Mouse (Mus musculus) stomach, postnatal 0 days (tissue): ENCODE data around the gene Pfn5. TPM values are rescaled to one million over a fixed set of nuclear protein-coding genes. Genes with fewer than 3 reads are reported as not detected.
"Not testable (repeated sequence)": the region's sequence is repeated elsewhere in the genome, so short reads cannot be mapped to it uniquely, and the experiment has no call there.

Experiments
- ATAC-seq: fragments of 200-750 bp; cut with Nextera tagmentation; 2 replicates; pipeline ENCODE4 v1.8.0; 2017; ENCODE audit not compliant: low FRiP score, low TSS enrichment
- DNase-seq: peaks from one replicate; pipeline ENCODE4 v3.0.0-alpha.2; 2016; ENCODE audit warnings: low spot score
- H3K27ac ChIP-seq: fragments of 300-500 bp; sonication (generic); replicated peaks from 2 replicates; pipeline ENCODE4 v1.5.1; 2014; ENCODE audit warnings: mild to moderate bottlenecking, control low read depth
- H3K27me3 ChIP-seq: fragments of 300-500 bp; sonication (generic); 2 replicates; pipeline ENCODE4 v1.6.1; 2014; ENCODE audit warnings: low read length; ENCODE audit not compliant: control insufficient read depth, insufficient read depth
- H3K36me3 ChIP-seq: fragments of 300-500 bp; sonication (generic); 2 replicates; pipeline ENCODE4 v1.6.1; 2014; ENCODE audit warnings: low read length, mixed read lengths; ENCODE audit not compliant: control insufficient read depth, insufficient read depth
- H3K4me1 ChIP-seq: fragments of 300-500 bp; sonication (generic); replicated peaks from 2 replicates; pipeline ENCODE4 v1.6.1; 2014; ENCODE audit warnings: antibody characterized with exemption; ENCODE audit not compliant: control insufficient read depth, insufficient read depth
- H3K4me2 ChIP-seq: fragments of 300-500 bp; sonication (generic); replicated peaks from 2 replicates; pipeline ENCODE4 v1.6.1; 2014; ENCODE audit warnings: low read depth, mild to moderate bottlenecking, control low read depth, moderate library complexity
- H3K4me3 ChIP-seq: fragments of 300-500 bp; sonication (generic); 2 replicates; pipeline ENCODE4 v1.5.1; 2014; ENCODE audit warnings: low read depth, low read length, control low read depth
- H3K9ac ChIP-seq: fragments of 300-500 bp; sonication (generic); 2 replicates; pipeline ENCODE4 v1.6.1; 2014; ENCODE audit warnings: mild to moderate bottlenecking, low read length, control low read depth, mixed read lengths
- H3K9me3 ChIP-seq: fragments of 300-500 bp; sonication (generic); 2 replicates; pipeline ENCODE4 v1.6.1; 2016; ENCODE audit warnings: low read length; ENCODE audit not compliant: control insufficient read depth
- CTCF ChIP-seq: IDR thresholded peaks from 2 replicates; pipeline ENCODE4 v1.5.1; 2016; ENCODE audit warnings: antibody characterized with exemption, low read depth, mild to moderate bottlenecking, moderate library complexity
- EP300 ChIP-seq: optimal IDR thresholded peaks from 2 replicates; pipeline ENCODE3; 2016; ENCODE audit warnings: antibody characterized with exemption
- WGBS: fragments of 180-500 bp; shearing (Covaris S2); extraction: QIAGEN DNeasy Blood & Tissue Kit; methylation state at CpG from one replicate; pipeline ENCODE4 v1.1.7; 2014; 5-methylcytosine and 5-hydroxymethylcytosine counted together
- polyA plus RNA-seq: library from polyadenylated mRNA; unstranded; fragments of >200 nt; fragmentation: Nextera tagmentation; extraction: Ambion mirVana; gene quantifications from 2 replicates; pipeline ENCODE4 v1.2.1, GENCODE M21; 2015

Gene Pfn5
- polyA plus RNA-seq, result not detected in 2 replicates

- TF ChIP-seq CTCF, result no peak
- no peak for TF ChIP-seq EP300
- WGBS, result 78% methylated on average over 2 of the region's 2 CpGs
- H3K9me3 ChIP-seq, result no peaks in the 10 kb centered on the region
- H3K4me1 ChIP-seq, result no peaks in the 10 kb centered on the region
- no peaks in the 10 kb centered on the region for H3K36me3 ChIP-seq
- H3K9ac ChIP-seq, result no peak within 1 kb of the TSS
- no peak for ATAC-seq
- H3K4me3 ChIP-seq, result no peak within 1 kb of the TSS
- no peak within 1 kb of the TSS for H3K27ac ChIP-seq
- no peaks in the 10 kb centered on the region for H3K27me3 ChIP-seq
- DNase-seq, result no peak
- no peak within 1 kb of the TSS for H3K4me2 ChIP-seq
Observed at GRCm38 (mm10) chrX:95557887-95558286, at the start of gene Pfn5, which contains the start of gene Asb12. Pfn5 (plus strand) TSS chrX:95558104. Asb12 (minus strand) TSS chrX:95557987.

GRCm38 (mm10) chrX:95523883-95524282, 34.0 kb upstream of the Pfn5 start:
- Histone ChIP-seq H3K4me1 (no peaks in the 10 kb centered on the region), H3K36me3 (no peaks in the 10 kb centered on the region), H3K9me3 (no peaks in the 10 kb centered on the region), H3K4me3 (no peak overlapping the region), H3K27me3 (no peaks in the 10 kb centered on the region), H3K9ac (no peak overlapping the region), H3K27ac (no peak overlapping the region), H3K4me2 (no peak overlapping the region)
- ATAC-seq, result no peak
- no peak for DNase-seq
- TF ChIP-seq CTCF (no peak), EP300 (no peak)

GRCm38 (mm10) chrX:95525166-95525565, 32.7 kb upstream of the Pfn5 start:
- ATAC-seq, result no peak
- H3K9me3 ChIP-seq, result no peaks in the 10 kb centered on the region
- 66% methylated on average over 2 of the region's 2 CpGs for WGBS

GRCm38 (mm10) chrX:95535493-95535892, 22.4 kb upstream of the Pfn5 start:
- ATAC-seq, H3K27ac ChIP-seq, DNase-seq, H3K9me3 ChIP-seq, H3K4me1 ChIP-seq, H3K4me2 ChIP-seq, H3K36me3 ChIP-seq, H3K4me3 ChIP-seq, H3K9ac ChIP-seq, H3K27me3 ChIP-seq: not testable (repeated sequence)
- 92% methylated on average over 2 of the region's 2 CpGs for WGBS

More at GRCm38 (mm10) chrX:95525166-95525565, 32.7 kb upstream of the Pfn5 start:
- Histone ChIP-seq H3K36me3 (no peaks in the 10 kb centered on the region), H3K4me1 (no peaks in the 10 kb centered on the region), H3K27ac (no peak overlapping the region), H3K4me3 (no peak overlapping the region), H3K27me3 (no peaks in the 10 kb centered on the region), H3K4me2 (no peak overlapping the region), H3K9ac (no peak overlapping the region)
- no peak for TF ChIP-seq EP300
- no peak for TF ChIP-seq CTCF
- DNase-seq, result no peak

- Histone ChIP-seq H3K4me3 (no peak overlapping the region), H3K27ac (no peak overlapping the region), H3K4me2 (no peak overlapping the region), H3K9ac (no peak overlapping the region), H3K9me3 (no peaks in the 10 kb centered on the region), H3K4me1 (no peaks in the 10 kb centered on the region), H3K27me3 (no peaks in the 10 kb centered on the region), H3K36me3 (no peaks in the 10 kb centered on the region)
- no peak for DNase-seq
- ATAC-seq, result no peak
- no peak for TF ChIP-seq CTCF
- TF ChIP-seq EP300, result no peak
- 60% methylated on average over 4 of the region's 4 CpGs for WGBS
Observed at GRCm38 (mm10) chrX:95554321-95554720, 3.6 kb upstream of the Pfn5 start.

- H3K36me3 ChIP-seq, result no peaks in the 10 kb centered on the region
- no peak for TF ChIP-seq CTCF
- TF ChIP-seq EP300, result no peak
Observed at GRCm38 (mm10) chrX:95600609-95601008, 42.7 kb downstream of the Pfn5 start.

More at GRCm38 (mm10) chrX:95600609-95601008, 42.7 kb downstream of the Pfn5 start:
- Histone ChIP-seq H3K4me3 (no peak overlapping the region), H3K9ac (no peak overlapping the region), H3K4me2 (no peak overlapping the region), H3K27ac (no peak overlapping the region), H3K4me1 (no peaks in the 10 kb centered on the region), H3K9me3 (no peaks in the 10 kb centered on the region), H3K27me3 (no peaks in the 10 kb centered on the region)
- DNase-seq, result no peak
- no peak for ATAC-seq
- 47% methylated on average over 5 of the region's 5 CpGs for WGBS

Other genes with a start within 250 kb of the Pfn5 start
- gene Amer1, start 113.2 kb upstream of the Pfn5 start, polyA plus RNA-seq, result 6.8 and 6.9 TPM in 2 replicates
- 0.15 TPM in 1 of 2 replicates, not detected in the other for gene Asb12, start 117 bp upstream of the Pfn5 start, polyA plus RNA-seq
- gene Zc4h2, start 100.4 kb downstream of the Pfn5 start, polyA plus RNA-seq, result 4.9 and 5.1 TPM in 2 replicates
- 0.74 and 0.85 TPM in 2 replicates for gene Zc3h12b, start 153.6 kb downstream of the Pfn5 start, polyA plus RNA-seq